Mouse (Mus musculus) testis, postnatal 14 days (tissue): ENCODE data around the gene Cntn4.

ENCODE experiments used
- DNase-seq: peaks from one replicate; pipeline ENCODE4 v3.0.0; 2021; ENCODE audit warnings: low spot score

Cntn4 gene

GRCm38 (mm10) chr6:106463857-106464256 lies 786.4 kb downstream of the Cntn4 start:
- no peak for DNase-seq

- DNase-seq: no peak
These were observed 788.3 kb downstream of the Cntn4 start for GRCm38 (mm10) chr6:106465766-106466165.

GRCm38 (mm10) chr6:106466267-106467029 lies 789.0 kb downstream of the Cntn4 start:
- no peak for DNase-seq

- DNase-seq: no peak
These were observed 794.6 kb downstream of the Cntn4 start for GRCm38 (mm10) chr6:106471840-106472608.

- DNase-seq: no peak
These were observed 796.4 kb downstream of the Cntn4 start for GRCm38 (mm10) chr6:106473871-106474270.

- no peak for DNase-seq
These were observed 804.1 kb downstream of the Cntn4 start for GRCm38 (mm10) chr6:106481533-106481932.

GRCm38 (mm10) chr6:106496303-106496702 lies 818.8 kb downstream of the Cntn4 start:
- no peak for DNase-seq

- DNase-seq: no peak
These were observed 821.7 kb downstream of the Cntn4 start for GRCm38 (mm10) chr6:106499166-106499565.

- no peak for DNase-seq
These were observed 826.5 kb downstream of the Cntn4 start for GRCm38 (mm10) chr6:106503961-106504360.

- DNase-seq: no peak
These were observed 842.9 kb downstream of the Cntn4 start for GRCm38 (mm10) chr6:106520367-106520766.

- DNase-seq: no peak
These were observed 866.0 kb downstream of the Cntn4 start for GRCm38 (mm10) chr6:106543500-106543899.

GRCm38 (mm10) chr6:106561649-106562048 lies 884.2 kb downstream of the Cntn4 start:
- no peak for DNase-seq

- no peak for DNase-seq
These were observed 887.9 kb downstream of the Cntn4 start for GRCm38 (mm10) chr6:106565316-106565715.

- no peak for DNase-seq
These were observed 888.5 kb downstream of the Cntn4 start for GRCm38 (mm10) chr6:106565769-106566459.

GRCm38 (mm10) chr6:106566929-106567621 lies 889.6 kb downstream of the Cntn4 start:
- no peak for DNase-seq

GRCm38 (mm10) chr6:106580124-106580523 lies 902.7 kb downstream of the Cntn4 start:
- DNase-seq: no peak

- DNase-seq: no peak
These were observed 916.3 kb downstream of the Cntn4 start for GRCm38 (mm10) chr6:106593756-106594155.

GRCm38 (mm10) chr6:106617081-106617480 lies 939.6 kb downstream of the Cntn4 start:
- DNase-seq: no peak

GRCm38 (mm10) chr6:106621188-106621749 lies 943.8 kb downstream of the Cntn4 start:
- no peak for DNase-seq

GRCm38 (mm10) chr6:106643026-106643425 lies 965.6 kb downstream of the Cntn4 start:
- DNase-seq: no peak

GRCm38 (mm10) chr6:106645496-106646211 lies 968.2 kb downstream of the Cntn4 start:
- DNase-seq: peak; percentile 9
